Mouse (Mus musculus) testis, postnatal 14 days (tissue): ENCODE results near the gene Amn1.
"Not testable (repeated sequence)": the region's sequence is repeated elsewhere in the genome, so short reads cannot be mapped to it uniquely, and the experiment has no call there.

ENCODE experiments used
- DNase-seq: peaks from one replicate; pipeline ENCODE4 v3.0.0; 2021; ENCODE audit warnings: low spot score

The Amn1 gene

GRCm38 (mm10) chr6:149188041-149188924, at the start of gene Amn1:
TSS of gene Amn1 (minus strand) at chr6:149188712.
- peak; percentile 96 for DNase-seq

- no peak for DNase-seq
Observed at GRCm38 (mm10) chr6:149236807-149237206, 48.3 kb upstream of the Amn1 start.

GRCm38 (mm10) chr6:149233918-149234317, 45.4 kb upstream of the Amn1 start:
- DNase-seq, result no peak

- no peak for DNase-seq
Observed at GRCm38 (mm10) chr6:149224751-149225150, 36.2 kb upstream of the Amn1 start.

- DNase-seq, result no peak
Observed at GRCm38 (mm10) chr6:149221296-149221695, 32.8 kb upstream of the Amn1 start.

- no peak for DNase-seq
Observed at GRCm38 (mm10) chr6:149198572-149198971, 10.1 kb upstream of the Amn1 start.

GRCm38 (mm10) chr6:149197116-149197515, 8.6 kb upstream of the Amn1 start:
- DNase-seq, result no peak

GRCm38 (mm10) chr6:149193276-149193905, 4.9 kb upstream of the Amn1 start:
- DNase-seq, result no peak

- not testable (repeated sequence) for DNase-seq
Observed at GRCm38 (mm10) chr6:149191951-149192350, 3.4 kb upstream of the Amn1 start.

GRCm38 (mm10) chr6:149189340-149189922, 919 bp upstream of the Amn1 start:
- DNase-seq, result no peak

- no peak for DNase-seq
Observed at GRCm38 (mm10) chr6:149188925-149189257, 379 bp upstream of the Amn1 start.

- no peak for DNase-seq
Observed at GRCm38 (mm10) chr6:149187371-149187770, 1.1 kb downstream of the Amn1 start.

- no peak for DNase-seq
Observed at GRCm38 (mm10) chr6:149184007-149184406, 4.5 kb downstream of the Amn1 start.

GRCm38 (mm10) chr6:149179064-149179463, 9.4 kb downstream of the Amn1 start:
- no peak for DNase-seq

- DNase-seq, result no peak
Observed at GRCm38 (mm10) chr6:149174932-149175570, 13.5 kb downstream of the Amn1 start.

- DNase-seq, result peak; percentile 39
Observed at GRCm38 (mm10) chr6:149173831-149174625, 14.5 kb downstream of the Amn1 start.

- DNase-seq, result not testable (repeated sequence)
Observed at GRCm38 (mm10) chr6:149169965-149170364, 18.5 kb downstream of the Amn1 start.

- no peak for DNase-seq
Observed at GRCm38 (mm10) chr6:149168436-149168835, 20.1 kb downstream of the Amn1 start.

GRCm38 (mm10) chr6:149167672-149168071, 20.8 kb downstream of the Amn1 start:
- DNase-seq, result no peak

- not testable (repeated sequence) for DNase-seq
Observed at GRCm38 (mm10) chr6:149167038-149167437, 21.5 kb downstream of the Amn1 start.

- no peak for DNase-seq
Observed at GRCm38 (mm10) chr6:149155031-149155841, 33.3 kb downstream of the Amn1 start.
